Comparison of ENCODE assay signal across 11 mouse cellular contexts in genomic region chr12:51100868-51101267, GRCm38 (mm10).
A peak's percentile ranks its signal among the peaks of the same experiment; 100 is the strongest.
DNase-seq lines count a peak whose midpoint lies in the region; ATAC-seq and TF ChIP-seq lines count a peak whose summit lies in the region.
"Had no signal": no experiment of that assay in that cellular context is flagged by ENCODE, and none has a peak within 500 bp of the region (broad histone marks: within the 10 kb centered on the region; RNA-seq: fewer than 3 reads in every experiment).

No protein-coding gene starts in this region.

- DNase-seq in left cerebral cortex, postnatal 14 days (ENCODE audit: low spot score in 2 of 2): peak; percentile 29 to 40
- no peak for DNase-seq in left cerebral cortex, adult 2 months (ENCODE audit: extremely low spot score in 1 of 2, low spot score in 2 of 2)
- DNase-seq in frontal cortex, postnatal 36 days (ENCODE audit: low spot score in 2 of 2): peak; percentile 24 to 55
- DNase-seq in thymus, postnatal 0 days (ENCODE audit: low spot score): no peak
- DNase-seq: cerebellum, adult 8-10 months had no signal

- H3K27ac ChIP-seq in intestine, embryonic 15.5 days: no peak overlapping the region
- H3K27ac ChIP-seq in intestine, postnatal 0 days (ENCODE audit: low read depth, low read length): no peak overlapping the region
- no peak overlapping the region; the same call in 1 of the 2 replicates for H3K27ac ChIP-seq in left cerebral cortex, adult 2 months
- H3K27ac ChIP-seq in limb, embryonic 13.5 days: no peak overlapping the region
- H3K27ac ChIP-seq: embryonic facial prominence, embryonic 10.5 days; hindbrain, embryonic 12.5 days; neural tube, embryonic 15.5 days had no signal

- H3K9me3 ChIP-seq in intestine, embryonic 15.5 days: no peaks in the 10 kb centered on the region
- H3K9me3 ChIP-seq in intestine, postnatal 0 days (ENCODE audit: control insufficient read depth): no peaks in the 10 kb centered on the region
- H3K9me3 ChIP-seq in limb, embryonic 13.5 days: no peaks in the 10 kb centered on the region
- H3K9me3 ChIP-seq: embryonic facial prominence, embryonic 10.5 days; hindbrain, embryonic 12.5 days; neural tube, embryonic 15.5 days had no signal

- no peak overlapping the region for H3K9ac ChIP-seq in intestine, embryonic 15.5 days
- H3K9ac ChIP-seq in intestine, postnatal 0 days (ENCODE audit: low read depth, low read length): no peak overlapping the region
- H3K9ac ChIP-seq in limb, embryonic 13.5 days: no peak overlapping the region
- H3K9ac ChIP-seq: hindbrain, embryonic 12.5 days; neural tube, embryonic 15.5 days had no signal

- no peak overlapping the region for H3K4me3 ChIP-seq in intestine, embryonic 15.5 days (replicated peaks)
- H3K4me3 ChIP-seq in intestine, postnatal 0 days (ENCODE audit: low read depth, low read length): no peak overlapping the region
- H3K4me3 ChIP-seq in left cerebral cortex, adult 2 months: no peak overlapping the region
- H3K4me3 ChIP-seq in limb, embryonic 13.5 days: no peak overlapping the region
- H3K4me3 ChIP-seq: embryonic facial prominence, embryonic 10.5 days; hindbrain, embryonic 12.5 days; neural tube, embryonic 15.5 days had no signal

- no peak overlapping the region for H3K4me2 ChIP-seq in intestine, embryonic 15.5 days (replicated peaks)
- no peak overlapping the region for H3K4me2 ChIP-seq in intestine, postnatal 0 days (replicated peaks; ENCODE audit: low read depth)
- no peak overlapping the region for H3K4me2 ChIP-seq in limb, embryonic 13.5 days (replicated peaks)
- H3K4me2 ChIP-seq: hindbrain, embryonic 12.5 days; neural tube, embryonic 15.5 days had no signal

- 67% methylated on average over 5 of the region's 5 CpGs for WGBS in intestine, embryonic 15.5 days
- WGBS in intestine, postnatal 0 days: 73% methylated on average over 5 of the region's 5 CpGs
- 74% methylated on average over 5 of the region's 5 CpGs for WGBS in limb, embryonic 13.5 days

- ATAC-seq in intestine, embryonic 15.5 days: peak; percentile 49
- no peak for ATAC-seq in intestine, postnatal 0 days
- ATAC-seq in limb, embryonic 13.5 days (ENCODE audit: low FRiP score, low read depth): 0 out of 2 replicates have a peak, but pooled peaks have one; percentile 28

- TF ChIP-seq CTCF in intestine, postnatal 0 days (IDR thresholded peaks at IDR 0.05; ENCODE audit: low read depth): no peak
- TF ChIP-seq CTCF in left cerebral cortex, adult 2 months (IDR thresholded peaks at IDR 0.05): no peak

- H3K4me1 ChIP-seq in intestine, embryonic 15.5 days (replicated peaks): no peaks in the 10 kb centered on the region
- H3K4me1 ChIP-seq in intestine, postnatal 0 days (replicated peaks; ENCODE audit: control insufficient read depth, insufficient read depth, low read length): no peaks in the 10 kb centered on the region
- no peaks in the 10 kb centered on the region for H3K4me1 ChIP-seq in limb, embryonic 13.5 days
- H3K4me1 ChIP-seq: embryonic facial prominence, embryonic 10.5 days; hindbrain, embryonic 12.5 days; neural tube, embryonic 15.5 days had no signal

- no peaks in the 10 kb centered on the region for H3K27me3 ChIP-seq in intestine, embryonic 15.5 days (replicated peaks)
- no peaks in the 10 kb centered on the region for H3K27me3 ChIP-seq in intestine, postnatal 0 days (replicated peaks; ENCODE audit: control insufficient read depth, insufficient read depth, low read length)
- H3K27me3 ChIP-seq in limb, embryonic 13.5 days: no peaks in the 10 kb centered on the region
- H3K27me3 ChIP-seq: hindbrain, embryonic 12.5 days; neural tube, embryonic 15.5 days had no signal

- intact Hi-C loops in left cerebral cortex, postnatal 14 days (cut with DNase I): no loop called here
- intact Hi-C loops in left cerebral cortex, adult 2 months (cut with DNase I): no loop called here

- H3K36me3 ChIP-seq in intestine, embryonic 15.5 days: no peaks in the 10 kb centered on the region
- no peaks in the 10 kb centered on the region for H3K36me3 ChIP-seq in intestine, postnatal 0 days (ENCODE audit: control insufficient read depth, insufficient read depth)
- H3K36me3 ChIP-seq in limb, embryonic 13.5 days: no peaks in the 10 kb centered on the region
- H3K36me3 ChIP-seq: embryonic facial prominence, embryonic 10.5 days; hindbrain, embryonic 12.5 days; neural tube, embryonic 15.5 days had no signal

Comparison
In these comparisons a context has a peak if more than half of its experiments do, and no peak if none do; other contexts are left out.
1. DNase-seq: peak in left cerebral cortex, postnatal 14 days (2 of 2) and frontal cortex, postnatal 36 days (2 of 2); none in left cerebral cortex, adult 2 months (0 of 2) and thymus, postnatal 0 days (single experiment).